Mouse (Mus musculus) midbrain, postnatal 0 days (tissue): ENCODE data around the gene Snx6. TPM values are rescaled to one million over a fixed set of nuclear protein-coding genes. Genes with fewer than 3 reads are reported as not detected.
"Not testable (repeated sequence)": the region's sequence is repeated elsewhere in the genome, so short reads cannot be mapped to it uniquely, and the experiment has no call there.

ENCODE experiments used
- ATAC-seq: fragments of 200-750 bp; cut with Nextera tagmentation; 2 replicates; pipeline ENCODE4 v1.8.0; 2017; ENCODE audit warnings: moderate number of reproducible peaks, mild to moderate bottlenecking, moderate TSS enrichment, moderate library complexity; ENCODE audit not compliant: low FRiP score
- DNase-seq: peaks from one replicate; pipeline ENCODE4 v3.0.0-alpha.2; 2015; ENCODE audit warnings: low spot score
- H3K27ac ChIP-seq: fragments of 300-500 bp; sonication (generic); 2 replicates; pipeline ENCODE4 v1.5.1; 2014; ENCODE audit warnings: low read depth, mild to moderate bottlenecking, low read length, mixed read lengths
- H3K27me3 ChIP-seq: fragments of 300-500 bp; sonication (generic); 2 replicates; pipeline ENCODE4 v1.6.1; 2014; ENCODE audit warnings: low read length, control low read depth, mixed read lengths; ENCODE audit not compliant: insufficient read depth
- H3K36me3 ChIP-seq: fragments of 300-500 bp; sonication (generic); 2 replicates; pipeline ENCODE4 v1.6.1; 2014; ENCODE audit warnings: low read length, control low read depth, mixed read lengths; ENCODE audit not compliant: insufficient read depth
- H3K4me1 ChIP-seq: fragments of 300-500 bp; sonication (generic); 2 replicates; pipeline ENCODE4 v1.6.1; 2014; ENCODE audit warnings: mild to moderate bottlenecking, control low read depth, antibody characterized with exemption, low read length, mixed read lengths; ENCODE audit not compliant: insufficient read depth
- H3K4me2 ChIP-seq: fragments of 300-500 bp; sonication (generic); 2 replicates; pipeline ENCODE4 v1.6.1; 2014; ENCODE audit warnings: low read depth, mild to moderate bottlenecking, low read length, mixed read lengths; ENCODE audit not compliant: poor library complexity, severe bottlenecking
- H3K4me3 ChIP-seq: fragments of 300-500 bp; sonication (generic); 2 replicates; pipeline ENCODE4 v1.5.1; 2014; ENCODE audit warnings: low read depth, mild to moderate bottlenecking, low read length, moderate library complexity
- H3K9ac ChIP-seq: fragments of 300-500 bp; sonication (generic); replicated peaks from 2 replicates; pipeline ENCODE4 v1.6.1; 2014; ENCODE audit warnings: mild to moderate bottlenecking, low read length, moderate library complexity, mixed read lengths; ENCODE audit not compliant: poor library complexity, severe bottlenecking
- H3K9me3 ChIP-seq: fragments of 300-500 bp; sonication (generic); 2 replicates; pipeline ENCODE4 v1.6.1; 2016; ENCODE audit warnings: low read length, control low read depth
- CTCF ChIP-seq: IDR thresholded peaks from 2 replicates; pipeline ENCODE4 v1.5.1; 2016; ENCODE audit warnings: antibody characterized with exemption, mild to moderate bottlenecking
- WGBS: fragments of 180-500 bp; shearing (Covaris S2); extraction: QIAGEN DNeasy Blood & Tissue Kit; methylation state at CpG from one replicate; pipeline ENCODE4 v1.1.7; 2014; 5-methylcytosine and 5-hydroxymethylcytosine counted together
- polyA plus RNA-seq: library from polyadenylated mRNA; unstranded; fragments of >200 nt; fragmentation: Nextera tagmentation; extraction: Ambion mirVana; gene quantifications from 2 replicates; pipeline ENCODE4 v1.2.1, GENCODE M21; 2015
- total RNA-seq: library from RNA; depleted of rRNA; stranded (reverse); fragments of >200 nt; gene quantifications from 2 replicates; pipeline ENCODE4 v1.2.3, GENCODE M21; 2014

Snx6 gene
- total and polyA plus RNA-seq, 2 experiments from 2014 or later = 76.8 to 141 TPM

GRCm38 (mm10) chr12:54835608-54836570 is 40.4 kb upstream of the Snx6 start:
- H3K9ac ChIP-seq = no peak overlapping the region
- no peak for DNase-seq
- ATAC-seq = no peak
- H3K36me3 ChIP-seq = no peaks in the 10 kb centered on the region
- no peaks in the 10 kb centered on the region for H3K4me1 ChIP-seq
- H3K27ac ChIP-seq = no peak overlapping the region
- 69% methylated on average over 17 of the region's 18 CpGs for WGBS
- no peaks in the 10 kb centered on the region for H3K9me3 ChIP-seq
- no peak for TF ChIP-seq CTCF
- H3K4me2 ChIP-seq = no peak overlapping the region
- H3K4me3 ChIP-seq = no peak overlapping the region
- no peaks in the 10 kb centered on the region for H3K27me3 ChIP-seq

- H3K4me1 ChIP-seq = no peaks in the 10 kb centered on the region
- H3K9me3 ChIP-seq = no peaks in the 10 kb centered on the region
- H3K4me2 ChIP-seq = peak overlapping the region; percentile 33
- no peaks in the 10 kb centered on the region for H3K36me3 ChIP-seq
- ATAC-seq (peak; percentile 73), DNase-seq (peak; percentile 71)
- H3K27ac ChIP-seq = no peak overlapping the region; the same call in 1 of the 2 replicates
- 17% methylated on average over 11 of the region's 11 CpGs for WGBS
- H3K27me3 ChIP-seq = no peaks in the 10 kb centered on the region
- no peak for TF ChIP-seq CTCF
- H3K9ac ChIP-seq = no peak overlapping the region
- peak overlapping the region; percentile 18 for H3K4me3 ChIP-seq
Observed at GRCm38 (mm10) chr12:54834925-54835447, 39.5 kb upstream of the Snx6 start.

GRCm38 (mm10) chr12:54833856-54834399 is 38.4 kb upstream of the Snx6 start:
- Histone ChIP-seq H3K27ac (no peak overlapping the region), H3K4me2 (no peak overlapping the region), H3K9me3 (no peaks in the 10 kb centered on the region), H3K4me1 (no peaks in the 10 kb centered on the region), H3K9ac (no peak overlapping the region), H3K27me3 (no peaks in the 10 kb centered on the region), H3K4me3 (no peak overlapping the region), H3K36me3 (no peaks in the 10 kb centered on the region)
- WGBS = 64% methylated on average over 9 of the region's 9 CpGs
- no peak for TF ChIP-seq CTCF
- no peak for DNase-seq
- ATAC-seq = no peak

GRCm38 (mm10) chr12:54831927-54832326 is 36.4 kb upstream of the Snx6 start:
- WGBS = 81% methylated on average over 1 of the region's 1 CpGs
- not testable (repeated sequence) for H3K9me3 ChIP-seq, H3K4me2 ChIP-seq, H3K4me1 ChIP-seq, H3K4me3 ChIP-seq, ATAC-seq, H3K9ac ChIP-seq, H3K36me3 ChIP-seq, H3K27me3 ChIP-seq, H3K27ac ChIP-seq, DNase-seq

- Histone ChIP-seq H3K9me3 (no peaks in the 10 kb centered on the region), H3K4me1 (no peaks in the 10 kb centered on the region), H3K36me3 (no peaks in the 10 kb centered on the region), H3K4me2 (no peak overlapping the region), H3K27me3 (no peaks in the 10 kb centered on the region), H3K27ac (no peak overlapping the region), H3K4me3 (no peak overlapping the region), H3K9ac (no peak overlapping the region)
- peak; percentile 76 for ATAC-seq
- 17% methylated on average over 6 of the region's 6 CpGs for WGBS
- DNase-seq = peak; percentile 88
- TF ChIP-seq CTCF = peak; percentile 96
Observed at GRCm38 (mm10) chr12:54830574-54830973, 35.1 kb upstream of the Snx6 start.

- WGBS = 55% methylated on average over 5 of the region's 5 CpGs
- H3K27ac ChIP-seq = no peak overlapping the region
- no peaks in the 10 kb centered on the region for H3K27me3 ChIP-seq
- DNase-seq = no peak
- H3K9ac ChIP-seq = no peak overlapping the region
- no peaks in the 10 kb centered on the region for H3K36me3 ChIP-seq
- peak; percentile 39 for TF ChIP-seq CTCF
- H3K4me3 ChIP-seq = no peak overlapping the region
- no peak for ATAC-seq
- H3K9me3 ChIP-seq = no peaks in the 10 kb centered on the region
- no peak overlapping the region for H3K4me2 ChIP-seq
- H3K4me1 ChIP-seq = no peaks in the 10 kb centered on the region
Observed at GRCm38 (mm10) chr12:54829876-54830275, 34.4 kb upstream of the Snx6 start.
